Mouse (Mus musculus): ENCODE results near the gene H2al1g.

- TF ChIP-seq CTCF (IDR thresholded peaks at IDR 0.05) (no peak), EP300 (IDR thresholded peaks at IDR 0.05) (no peak)
These were observed 44.9 kb upstream of the H2al1g start for GRCm38 (mm10) chrX:11273190-11273589.
